Mouse (Mus musculus) heart, embryonic 14.5 days (tissue): ENCODE data around the gene Chd3. TPM values are rescaled to one million over a fixed set of nuclear protein-coding genes. Genes with fewer than 3 reads are reported as not detected.

Experiments used
- ATAC-seq: fragments of 200-750 bp; cut with Nextera tagmentation; 2 replicates; pipeline ENCODE4 v1.8.0; 2017; ENCODE audit warnings: low read depth, moderate TSS enrichment; ENCODE audit not compliant: insufficient number of reproducible peaks, insufficient read depth, low FRiP score
- H3K27ac ChIP-seq, 2 experiments: fragments of 200-500 bp in 1 of 2; fragments of 300-500 bp in 1 of 2; sonication (generic) in 1 of 2; replicated peaks in 1 of 2; 2 replicates each; pipeline ENCODE4 v1.5.1; 2012 to 2014; ENCODE audit warnings: low read depth in 2 of 2, low read length in 2 of 2, control low read depth in 1 of 2, mild to moderate bottlenecking in 1 of 2, mixed read lengths in 1 of 2; ENCODE audit not compliant: control insufficient read depth in 1 of 2, insufficient read depth in 1 of 2
- H3K27me3 ChIP-seq: fragments of 300-500 bp; sonication (generic); 2 replicates; pipeline ENCODE4 v1.6.1; 2014; ENCODE audit warnings: mild to moderate bottlenecking, low read length, control low read depth; ENCODE audit not compliant: control insufficient read depth, insufficient read depth
- H3K36me3 ChIP-seq: fragments of 300-500 bp; sonication (generic); 2 replicates; pipeline ENCODE4 v1.6.1; 2014; ENCODE audit warnings: mild to moderate bottlenecking, control low read depth, low read length, mixed read lengths; ENCODE audit not compliant: control insufficient read depth, insufficient read depth
- H3K4me1 ChIP-seq, 2 experiments: fragments of 200-500 bp in 1 of 2; fragments of 300-500 bp in 1 of 2; sonication (generic) in 1 of 2; 2 replicates each; pipeline ENCODE4 v1.6.1; 2012 to 2014; ENCODE audit warnings: low read length in 2 of 2, control low read depth in 1 of 2, mixed read lengths in 1 of 2; ENCODE audit not compliant: control insufficient read depth in 2 of 2, insufficient read depth in 2 of 2
- H3K4me2 ChIP-seq: fragments of 300-500 bp; sonication (generic); 2 replicates; pipeline ENCODE4 v1.6.1; 2014; ENCODE audit warnings: mild to moderate bottlenecking, low read length
- H3K4me3 ChIP-seq, 2 experiments: fragments of 200-500 bp in 1 of 2; fragments of 300-500 bp in 1 of 2; sonication (generic) in 1 of 2; 2 replicates each; pipeline ENCODE4 v1.5.1; 2012 to 2014; ENCODE audit warnings: low read length in 2 of 2, mild to moderate bottlenecking in 2 of 2, control low read depth in 1 of 2, low read depth in 1 of 2, moderate library complexity in 1 of 2; ENCODE audit not compliant: control insufficient read depth in 1 of 2, insufficient read depth in 1 of 2
- H3K9ac ChIP-seq: fragments of 300-500 bp; sonication (generic); 2 replicates; pipeline ENCODE4 v1.6.1; 2014; ENCODE audit warnings: mild to moderate bottlenecking, low read length
- H3K9me3 ChIP-seq: fragments of 300-500 bp; sonication (generic); 2 replicates; pipeline ENCODE4 v1.6.1; 2016; ENCODE audit warnings: low read length, control low read depth; ENCODE audit not compliant: control insufficient read depth
- WGBS: fragments of 180-500 bp; shearing (Covaris S2); extraction: QIAGEN DNeasy Blood & Tissue Kit; methylation state at CpG from one replicate; pipeline ENCODE4 v1.1.7; 2014; 5-methylcytosine and 5-hydroxymethylcytosine counted together
- polyA plus RNA-seq: library from polyadenylated mRNA; unstranded; fragments of >200 nt; fragmentation: Nextera tagmentation; extraction: Ambion mirVana; gene quantifications from 2 replicates; pipeline ENCODE4 v1.2.1, GENCODE M21; 2014

Gene Chd3
- polyA plus RNA-seq, 1 experiment from 2014 or later: 16.5 TPM

DNA sequence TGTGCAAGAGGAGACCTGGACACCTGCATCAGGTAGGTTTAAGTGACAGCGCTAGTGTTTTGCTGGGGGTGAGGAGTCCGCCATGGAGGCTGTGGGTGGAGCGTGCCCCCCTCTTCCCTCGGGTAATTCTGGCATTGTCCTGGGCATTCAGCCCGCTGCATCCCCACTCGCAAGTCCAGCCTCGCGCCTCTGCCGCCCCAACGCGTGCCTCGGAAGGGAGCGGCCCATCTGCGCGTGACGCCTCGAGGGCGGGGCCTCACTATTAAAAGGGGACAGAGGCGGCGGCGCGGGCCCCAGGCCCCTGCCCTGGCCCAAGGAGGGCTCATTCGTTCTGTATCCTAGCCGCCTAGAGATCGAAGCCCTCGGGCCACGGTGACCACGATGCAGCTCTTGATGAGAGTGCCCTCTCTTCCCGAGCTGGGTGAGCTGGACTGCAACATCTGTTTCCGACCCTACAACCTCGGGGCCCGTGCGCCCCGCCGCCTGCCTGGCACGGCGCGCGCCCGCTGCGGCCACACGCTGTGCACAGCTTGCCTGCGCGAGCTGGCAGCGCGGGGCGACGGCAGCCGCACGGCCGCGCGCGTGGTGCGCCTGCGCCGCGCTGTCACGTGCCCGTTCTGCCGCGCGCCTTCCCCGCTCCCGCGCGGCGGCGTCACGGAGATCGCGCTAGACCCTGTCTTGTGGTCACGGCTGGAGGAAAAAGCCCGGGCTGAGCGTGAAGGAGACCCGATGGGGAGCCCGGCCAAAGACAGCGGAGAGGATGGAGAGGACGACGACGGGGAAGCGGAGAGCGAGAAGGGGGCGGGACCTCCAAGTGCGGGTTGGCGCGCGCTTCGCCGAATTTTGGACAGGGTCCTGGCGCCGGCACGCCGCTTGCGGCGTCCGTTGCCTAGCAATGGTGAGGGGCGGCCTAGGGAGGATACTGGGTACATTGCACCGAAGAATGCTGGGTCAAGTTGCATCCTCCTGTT, 28.8 kb downstream of the Chd3 start, which contains the start of gene Rnf227:
Gene Rnf227 (plus strand): TSS at position 301 of the 971 bp plus-strand sequence.
- peak within 1 kb of the TSS; percentile 89 for H3K4me2 ChIP-seq
- peak within 1 kb of the TSS in 1 of 2 experiments; percentile 16; a peak in 1 of 4 replicates for H3K27ac ChIP-seq
- 2% methylated on average over 99 of the region's 99 CpGs for WGBS
- 0 out of 2 replicates have a peak, but pooled peaks cover 4% of the 10 kb centered on the region for H3K9me3 ChIP-seq
- H3K4me1 ChIP-seq: peaks cover 9 to 11% of the 10 kb centered on the region in 2 experiments
- peak; percentile 79 for ATAC-seq
- H3K4me3 ChIP-seq: peak within 1 kb of the TSS; percentile 53 to 57
- H3K9ac ChIP-seq: peak within 1 kb of the TSS; percentile 73
- H3K27me3 ChIP-seq: 0 out of 2 replicates have a peak, but pooled peaks cover 11% of the 10 kb centered on the region
- peaks cover 24% of the 10 kb centered on the region for H3K36me3 ChIP-seq

DNA sequence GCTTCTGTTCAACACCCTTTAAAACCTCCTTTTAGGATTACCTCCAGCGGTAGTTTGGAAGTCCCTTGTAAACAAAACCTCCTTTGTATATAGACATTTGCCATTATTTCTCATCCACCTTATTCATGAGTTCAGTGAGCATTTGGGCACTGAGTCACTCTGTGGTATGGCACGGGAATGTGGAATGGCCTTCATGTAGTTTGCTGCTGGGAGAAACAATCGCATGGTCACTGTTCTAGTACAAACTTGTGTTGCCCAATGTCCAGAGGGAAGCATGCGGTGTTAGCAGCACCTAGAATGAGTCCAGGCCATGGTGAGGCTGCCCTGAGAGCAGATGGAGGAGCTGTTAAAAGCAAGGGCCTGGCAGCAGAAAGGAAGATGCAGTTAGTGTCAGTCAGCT, 34.4 kb downstream of the Chd3 start:
- Histone ChIP-seq H3K9ac (no peak overlapping the region), H3K4me1 (peaks cover 7 to 8% of the 10 kb centered on the region in 2 experiments; a peak in 2 of 4 replicates), H3K27ac (no peak overlapping the region), H3K36me3 (no peaks in the 10 kb centered on the region), H3K4me2 (no peak overlapping the region), H3K27me3 (0 out of 2 replicates have a peak, but pooled peaks cover 5% of the 10 kb centered on the region), H3K4me3 (no peak overlapping the region), H3K9me3 (0 out of 2 replicates have a peak, but pooled peaks cover 4% of the 10 kb centered on the region)
- no peak for ATAC-seq
- 68% methylated on average over 4 of the region's 4 CpGs for WGBS

DNA sequence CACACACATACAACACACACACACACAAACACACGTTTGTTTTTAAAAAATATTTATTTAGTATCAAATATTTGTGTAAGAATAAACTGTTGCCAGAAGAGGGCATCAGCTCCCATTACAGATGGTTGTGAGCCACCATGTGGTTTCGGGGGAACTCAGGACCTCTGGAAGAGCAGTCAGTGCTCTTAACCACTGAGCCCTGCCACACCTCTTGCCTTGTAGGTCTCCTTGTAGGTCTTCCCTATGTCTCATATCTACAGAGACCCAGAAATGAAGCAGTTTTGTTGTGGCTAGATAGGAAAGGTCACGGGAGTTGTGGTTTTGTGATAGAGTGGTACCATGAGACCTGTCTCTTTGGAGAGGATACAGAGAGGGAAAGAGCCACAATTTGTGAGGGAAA, 35.3 kb downstream of the Chd3 start:
- H3K4me1 ChIP-seq: peaks cover 7 to 8% of the 10 kb centered on the region in 2 experiments; a peak in 2 of 4 replicates
- no peak overlapping the region for H3K4me2 ChIP-seq
- no peaks in the 10 kb centered on the region for H3K27me3 ChIP-seq
- H3K36me3 ChIP-seq: no peaks in the 10 kb centered on the region
- no peak overlapping the region for H3K4me3 ChIP-seq
- H3K9me3 ChIP-seq: 0 out of 2 replicates have a peak, but pooled peaks cover 4% of the 10 kb centered on the region
- H3K27ac ChIP-seq: no peak overlapping the region
- 51% methylated on average over 3 of the region's 3 CpGs for WGBS
- no peak overlapping the region for H3K9ac ChIP-seq
- ATAC-seq: no peak

DNA sequence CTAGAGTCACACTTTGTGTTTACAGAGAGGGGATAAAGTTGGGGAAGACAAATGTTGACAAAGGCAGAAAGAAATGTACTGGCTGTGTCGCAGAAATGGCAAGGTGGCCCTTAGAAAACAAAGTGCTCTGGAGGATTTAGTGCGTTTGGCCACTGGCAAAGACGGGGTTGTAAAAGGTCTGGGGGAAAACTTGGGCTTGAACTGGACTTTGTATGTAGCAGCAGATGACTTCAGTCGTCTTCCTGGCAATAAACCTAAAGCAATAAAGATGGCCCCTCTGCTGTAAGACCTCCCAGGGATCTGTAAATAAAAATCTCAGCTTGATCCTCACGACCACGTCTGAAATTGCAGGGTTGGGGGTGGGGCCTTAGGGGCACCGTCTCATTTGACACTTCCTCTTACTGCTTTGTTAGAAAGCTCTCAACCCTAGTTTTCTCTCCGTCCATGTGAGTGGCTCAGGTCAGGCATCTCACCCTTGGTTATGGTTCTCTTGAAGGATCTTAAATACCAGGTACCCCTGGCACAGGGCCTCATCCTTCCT, 36.4 kb downstream of the Chd3 start:
- Histone ChIP-seq H3K27ac (no peak overlapping the region), H3K27me3 (peaks cover 4% of the 10 kb centered on the region), H3K4me2 (peak overlapping the region; percentile 80), H3K36me3 (no peaks in the 10 kb centered on the region), H3K9me3 (0 out of 2 replicates have a peak, but pooled peaks cover 3% of the 10 kb centered on the region), H3K9ac (peak overlapping the region; percentile 80), H3K4me1 (peaks cover 7 to 8% of the 10 kb centered on the region in 2 experiments; a peak in 3 of 4 replicates), H3K4me3 (no peak overlapping the region)
- 47% methylated on average over 8 of the region's 8 CpGs for WGBS
- no peak for ATAC-seq

DNA sequence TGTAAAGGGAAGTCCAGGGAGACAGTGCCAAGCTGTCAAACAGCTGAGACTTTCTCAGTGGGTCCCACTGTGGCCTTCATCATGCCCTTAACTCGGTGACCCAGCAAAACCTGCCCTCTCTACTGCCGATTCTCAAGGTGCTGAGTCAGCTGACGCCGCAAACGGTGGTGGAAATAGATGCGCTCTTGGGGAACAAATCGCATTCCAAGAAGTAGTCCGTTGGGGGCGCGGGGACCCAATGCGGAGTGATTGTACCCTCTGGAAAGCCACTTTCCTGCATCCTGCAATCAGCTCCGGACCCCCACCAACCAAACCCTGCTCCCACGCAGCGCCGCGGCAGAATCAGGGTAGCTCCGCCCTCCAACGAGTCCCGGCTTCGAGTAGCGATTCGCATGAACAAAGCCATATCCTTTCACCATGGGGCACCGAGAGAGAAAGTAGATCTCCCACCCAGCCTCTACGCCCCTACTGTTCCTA, 37.2 kb downstream of the Chd3 start:
- Histone ChIP-seq H3K9me3 (no peaks in the 10 kb centered on the region), H3K4me3 (peak overlapping the region; percentile 59 to 77), H3K36me3 (no peaks in the 10 kb centered on the region), H3K4me1 (peaks cover 10 to 12% of the 10 kb centered on the region in 2 experiments), H3K27ac (peak overlapping the region; percentile 25 to 44; a peak in 1 of 4 replicates), H3K27me3 (peaks cover 10% of the 10 kb centered on the region), H3K9ac (peak overlapping the region; percentile 80), H3K4me2 (peak overlapping the region; percentile 80)
- WGBS: 1% methylated on average over 24 of the region's 24 CpGs
- peak; percentile 71 for ATAC-seq

DNA sequence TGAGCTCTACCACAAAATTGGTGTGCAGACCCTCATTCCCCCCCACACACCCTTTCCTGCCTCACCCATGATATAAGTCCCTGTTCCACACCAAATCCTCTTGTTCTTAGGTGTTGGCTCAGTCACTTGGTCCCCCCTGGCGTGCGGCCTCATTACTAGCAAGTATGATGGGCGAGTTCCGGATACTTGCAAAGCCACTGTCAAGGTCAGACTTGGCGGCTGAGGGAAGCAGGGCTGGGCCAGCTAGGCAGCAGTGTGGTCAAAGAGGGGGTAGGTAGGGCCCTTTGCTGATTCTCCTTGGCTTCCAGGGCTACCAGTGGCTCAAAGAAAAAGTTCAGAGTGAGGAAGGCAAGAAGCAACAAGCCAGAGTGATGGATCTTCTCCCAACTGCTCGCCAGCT, 38.1 kb downstream of the Chd3 start:
- Histone ChIP-seq H3K27ac (no peak overlapping the region), H3K27me3 (peaks cover 15% of the 10 kb centered on the region), H3K4me1 (peaks cover 15 to 18% of the 10 kb centered on the region in 2 experiments), H3K4me2 (peak overlapping the region; percentile 80), H3K36me3 (no peaks in the 10 kb centered on the region), H3K9me3 (no peaks in the 10 kb centered on the region), H3K4me3 (peak overlapping the region in 1 of 2 experiments; percentile 59; a peak in 1 of 4 replicates), H3K9ac (peak overlapping the region; percentile 80; the same call in 1 of the 2 replicates)
- no peak for ATAC-seq
- WGBS: 85% methylated on average over 6 of the region's 6 CpGs

DNA sequence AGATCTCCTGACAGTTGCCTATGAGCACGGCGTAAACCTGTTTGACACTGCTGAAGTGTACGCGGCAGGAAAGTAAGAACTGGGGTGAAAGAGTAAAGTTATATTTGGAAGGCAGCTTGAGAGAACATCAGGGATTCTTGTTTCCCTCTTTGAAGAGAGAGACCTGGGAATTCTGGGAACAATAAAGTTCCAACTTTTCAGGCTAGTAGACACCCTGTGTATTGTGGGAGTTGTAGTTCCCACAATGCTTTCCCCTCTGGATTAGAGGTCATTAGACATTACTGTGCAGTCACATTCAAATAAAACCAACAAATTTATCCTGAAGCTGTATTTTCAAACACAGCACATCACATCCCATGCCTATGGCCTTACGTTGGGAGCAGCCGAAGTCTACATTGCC, 40.7 kb downstream of the Chd3 start:
- Histone ChIP-seq H3K27ac (no peak overlapping the region), H3K9me3 (no peaks in the 10 kb centered on the region), H3K4me3 (no peak overlapping the region), H3K9ac (no peak overlapping the region), H3K4me1 (peaks cover 18 to 28% of the 10 kb centered on the region in 2 experiments), H3K4me2 (no peak overlapping the region), H3K36me3 (no peaks in the 10 kb centered on the region; the same call in 1 of the 2 replicates), H3K27me3 (peaks cover 15% of the 10 kb centered on the region)
- 87% methylated on average over 6 of the region's 6 CpGs for WGBS
- ATAC-seq: no peak
